Mouse (Mus musculus): ENCODE data around the gene Vmn1r21. TPM values are rescaled to one million over a fixed set of nuclear protein-coding genes. Genes with fewer than 3 reads are reported as not detected.

Gene Vmn1r21
- not detected in 2 replicates for polyA plus RNA-seq (2021; fragmentation: Nextera tagmentation)
- long read RNA-seq, experiment 1: 0 reads
- long read RNA-seq, experiment 2: 0 reads

GRCm38 (mm10) chr6:57850286-57850685, at the start of gene Vmn1r21:
Gene Vmn1r21, minus strand, starts transcription at chr6:57850343.

DNA sequence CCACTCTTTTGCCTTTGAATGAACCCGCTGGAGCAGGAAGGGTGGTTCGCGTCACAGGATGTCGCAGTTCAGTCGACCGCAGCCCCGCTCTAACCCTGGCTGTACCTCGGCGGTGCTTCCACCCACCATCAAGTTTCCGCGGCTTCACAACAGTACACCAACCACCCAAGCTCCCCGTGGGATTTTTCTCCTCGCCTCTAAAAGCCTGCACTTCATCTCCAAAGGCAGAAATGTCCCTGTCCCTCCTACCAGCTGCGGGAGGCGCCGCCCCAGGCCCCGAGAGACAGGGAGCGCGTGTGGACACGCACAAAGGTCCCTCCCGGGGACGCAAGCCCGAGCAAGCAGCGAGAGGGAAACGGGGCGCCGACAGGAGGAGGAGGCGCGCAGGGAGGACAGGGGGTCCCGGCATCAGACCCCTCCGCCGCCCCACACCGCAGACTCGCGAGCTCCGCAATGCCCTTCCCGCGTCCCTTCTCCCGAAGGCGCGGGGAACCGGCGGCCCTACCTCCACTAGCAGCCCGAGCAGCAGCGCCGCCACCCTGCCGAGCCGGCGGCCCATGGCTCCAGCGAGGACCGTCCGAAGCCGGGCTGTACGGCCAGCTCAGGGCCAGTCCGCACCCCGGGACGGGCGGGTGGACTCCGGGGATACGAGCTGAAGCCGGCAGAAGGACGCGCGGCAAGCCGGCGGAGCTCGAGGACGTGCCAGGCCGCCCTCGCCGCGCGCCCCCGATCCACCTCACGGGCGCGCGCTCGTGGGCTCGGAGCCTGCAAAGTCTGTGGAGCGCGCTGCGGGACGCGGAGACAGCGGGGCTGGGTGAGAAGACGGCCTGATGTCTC, 25.5 kb downstream of the Vmn1r21 start, which contains the start of gene Vopp1:
Vopp1 (minus strand) TSS at position 738 of the 837 bp plus-strand sequence.

Other genes starting within 250 kb of the Vmn1r21 start
- 11.3 and 15.7 TPM in 2 replicates for gene Pyurf, start 158.3 kb downstream of the Vmn1r21 start, polyA plus RNA-seq (2021; fragmentation: Nextera tagmentation)
- gene Lancl2, start 147.8 kb downstream of the Vmn1r21 start, polyA plus RNA-seq (2021; fragmentation: Nextera tagmentation): 45.5 and 55.7 TPM in 2 replicates
- gene Vopp1, start 25.2 kb downstream of the Vmn1r21 start, polyA plus RNA-seq (2021; fragmentation: Nextera tagmentation): 65.2 and 74.0 TPM in 2 replicates
- not detected in 2 replicates for gene Vmn1r22, start 57.7 kb upstream of the Vmn1r21 start, polyA plus RNA-seq (2021; fragmentation: Nextera tagmentation)
- not detected in 2 replicates for gene Vmn1r23, start 76.5 kb upstream of the Vmn1r21 start, polyA plus RNA-seq (2021; fragmentation: Nextera tagmentation)
- not detected in 2 replicates for gene Vmn1r24, start 111.2 kb upstream of the Vmn1r21 start, polyA plus RNA-seq (2021; fragmentation: Nextera tagmentation)
- not detected in 2 replicates for gene Vmn1r25, start 130.5 kb upstream of the Vmn1r21 start, polyA plus RNA-seq (2021; fragmentation: Nextera tagmentation)
- gene Vmn1r26, start 164.8 kb upstream of the Vmn1r21 start, polyA plus RNA-seq (2021; fragmentation: Nextera tagmentation): not detected in 2 replicates